Mouse (Mus musculus) forebrain, embryonic 14.5 days (tissue): Measurements from ENCODE around the gene Dagla. TPM values are rescaled to one million over a fixed set of nuclear protein-coding genes. Genes with fewer than 3 reads are reported as not detected.

Source experiments
- ATAC-seq: fragments of 200-750 bp; cut with Nextera tagmentation; 2 replicates; pipeline ENCODE4 v1.8.0; 2017; ENCODE audit warnings: mild to moderate bottlenecking, moderate library complexity
- DNase-seq: peaks from one replicate; pipeline ENCODE4 v3.0.0-alpha.2; 2015; ENCODE audit warnings: low spot score
- H3K27ac ChIP-seq: fragments of 300-500 bp; sonication (generic); 2 replicates; pipeline ENCODE4 v1.5.1; 2014; ENCODE audit warnings: low read depth, mild to moderate bottlenecking, control low read depth, low read length, moderate library complexity
- H3K27me3 ChIP-seq: fragments of 300-500 bp; sonication (generic); replicated peaks from 2 replicates; pipeline ENCODE4 v1.6.1; 2014; ENCODE audit warnings: low read length, control low read depth, mixed read lengths; ENCODE audit not compliant: control insufficient read depth, insufficient read depth
- H3K36me3 ChIP-seq: fragments of 300-500 bp; sonication (generic); 2 replicates; pipeline ENCODE4 v1.6.1; 2014; ENCODE audit warnings: low read length, control low read depth; ENCODE audit not compliant: control insufficient read depth, insufficient read depth
- H3K4me1 ChIP-seq: fragments of 300-500 bp; sonication (generic); 2 replicates; pipeline ENCODE4 v1.6.1; 2014; ENCODE audit warnings: antibody characterized with exemption, low read length, control low read depth; ENCODE audit not compliant: control insufficient read depth, insufficient read depth
- H3K4me2 ChIP-seq: fragments of 300-500 bp; sonication (generic); 2 replicates; pipeline ENCODE4 v1.6.1; 2014; ENCODE audit warnings: mild to moderate bottlenecking, control low read depth, low read length
- H3K4me3 ChIP-seq: fragments of 300-500 bp; sonication (generic); 2 replicates; pipeline ENCODE4 v1.5.1; 2014; ENCODE audit warnings: low read depth, low read length, control low read depth
- H3K9ac ChIP-seq: fragments of 300-500 bp; sonication (generic); 2 replicates; pipeline ENCODE4 v1.6.1; 2014; ENCODE audit warnings: mild to moderate bottlenecking, low read length, control low read depth, moderate library complexity
- H3K9me3 ChIP-seq: fragments of 300-500 bp; sonication (generic); replicated peaks from 2 replicates; pipeline ENCODE4 v1.6.1; 2016; ENCODE audit warnings: low read length, control low read depth, mixed read lengths; ENCODE audit not compliant: control insufficient read depth
- WGBS: fragments of 180-500 bp; shearing (Covaris S2); extraction: QIAGEN DNeasy Blood & Tissue Kit; methylation state at CpG from one replicate; pipeline ENCODE4 v1.1.7; 2014; 5-methylcytosine and 5-hydroxymethylcytosine counted together
- polyA plus RNA-seq: library from polyadenylated mRNA; unstranded; fragments of >200 nt; fragmentation: Nextera tagmentation; extraction: Ambion mirVana; gene quantifications from 2 replicates; pipeline ENCODE4 v1.2.1, GENCODE M21; 2014

Dagla gene
- polyA plus RNA-seq, 1 experiment from 2014 or later, result 3.6 TPM

GRCm38 (mm10) chr19:10210885-10211284, 93.8 kb downstream of the Dagla start:
- no peaks in the 10 kb centered on the region for H3K4me1 ChIP-seq
- no peak overlapping the region for H3K9ac ChIP-seq
- no peaks in the 10 kb centered on the region for H3K27me3 ChIP-seq
- WGBS, result 92% methylated on average over 4 of the region's 4 CpGs
- H3K9me3 ChIP-seq, result no peaks in the 10 kb centered on the region
- H3K4me2 ChIP-seq, result no peak overlapping the region
- DNase-seq (no peak), ATAC-seq (no peak)
- no peak overlapping the region for H3K4me3 ChIP-seq
- no peak overlapping the region for H3K27ac ChIP-seq
- peaks cover 50% of the 10 kb centered on the region for H3K36me3 ChIP-seq

DNA sequence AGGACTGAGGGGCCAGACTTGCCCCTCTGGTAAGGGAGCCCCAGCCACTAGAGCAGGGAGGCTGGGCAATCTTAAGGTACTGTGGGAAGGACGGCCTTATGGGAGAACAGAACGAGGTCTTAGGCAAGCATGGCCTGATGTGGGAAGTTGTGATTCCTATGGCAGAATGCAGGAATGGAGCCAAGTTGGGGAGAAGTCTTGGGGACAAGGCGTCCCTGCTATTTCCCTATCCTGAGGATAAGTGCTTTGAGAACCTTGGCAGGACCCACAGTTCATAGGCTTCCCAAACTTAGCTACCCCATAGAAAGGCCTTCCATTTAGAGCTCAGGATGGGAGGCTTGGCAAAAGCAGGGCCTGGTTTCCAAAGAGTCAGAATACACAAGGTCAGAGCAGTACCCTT, 95.8 kb downstream of the Dagla start:
- Histone ChIP-seq H3K9ac (no peak overlapping the region), H3K27ac (no peak overlapping the region), H3K4me3 (no peak overlapping the region), H3K9me3 (no peaks in the 10 kb centered on the region), H3K27me3 (no peaks in the 10 kb centered on the region), H3K36me3 (peaks cover 50% of the 10 kb centered on the region), H3K4me1 (peaks cover 6% of the 10 kb centered on the region; the same call in 1 of the 2 replicates), H3K4me2 (no peak overlapping the region)
- no peak for DNase-seq
- WGBS, result 88% methylated on average over 3 of the region's 3 CpGs
- no peak for ATAC-seq

GRCm38 (mm10) chr19:10205051-10205450, 99.6 kb downstream of the Dagla start:
- WGBS, result 68% methylated on average over 6 of the region's 6 CpGs
- Histone ChIP-seq H3K36me3 (peaks cover 50% of the 10 kb centered on the region), H3K9me3 (no peaks in the 10 kb centered on the region), H3K27me3 (no peaks in the 10 kb centered on the region), H3K4me1 (peaks cover 13% of the 10 kb centered on the region), H3K4me2 (peak overlapping the region; percentile 65), H3K4me3 (peak overlapping the region; percentile 77; the same call in 1 of the 2 replicates), H3K9ac (peak overlapping the region; percentile 75), H3K27ac (no peak overlapping the region)
- DNase-seq (no peak), ATAC-seq (no peak)

DNA sequence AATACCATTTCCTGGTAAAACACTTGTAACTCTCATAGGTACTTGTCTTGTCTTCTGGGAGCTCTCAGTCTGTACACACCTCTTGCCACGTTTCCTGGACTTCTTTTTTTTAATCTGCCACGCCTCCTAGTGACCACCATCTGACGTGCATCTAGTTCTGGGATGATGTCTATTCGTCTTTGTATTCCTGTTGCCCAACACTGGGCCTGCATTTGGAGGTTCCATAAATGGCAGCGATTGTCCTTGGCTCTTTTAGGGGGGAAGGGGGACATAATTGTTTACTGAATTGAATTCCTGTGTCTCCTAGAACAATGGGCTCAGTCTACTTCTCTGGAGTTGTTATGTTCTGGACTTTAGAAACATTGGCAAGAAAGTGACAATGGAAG, 100.1 kb downstream of the Dagla start:
- H3K4me2 ChIP-seq, result peak overlapping the region; percentile 65

DNA sequence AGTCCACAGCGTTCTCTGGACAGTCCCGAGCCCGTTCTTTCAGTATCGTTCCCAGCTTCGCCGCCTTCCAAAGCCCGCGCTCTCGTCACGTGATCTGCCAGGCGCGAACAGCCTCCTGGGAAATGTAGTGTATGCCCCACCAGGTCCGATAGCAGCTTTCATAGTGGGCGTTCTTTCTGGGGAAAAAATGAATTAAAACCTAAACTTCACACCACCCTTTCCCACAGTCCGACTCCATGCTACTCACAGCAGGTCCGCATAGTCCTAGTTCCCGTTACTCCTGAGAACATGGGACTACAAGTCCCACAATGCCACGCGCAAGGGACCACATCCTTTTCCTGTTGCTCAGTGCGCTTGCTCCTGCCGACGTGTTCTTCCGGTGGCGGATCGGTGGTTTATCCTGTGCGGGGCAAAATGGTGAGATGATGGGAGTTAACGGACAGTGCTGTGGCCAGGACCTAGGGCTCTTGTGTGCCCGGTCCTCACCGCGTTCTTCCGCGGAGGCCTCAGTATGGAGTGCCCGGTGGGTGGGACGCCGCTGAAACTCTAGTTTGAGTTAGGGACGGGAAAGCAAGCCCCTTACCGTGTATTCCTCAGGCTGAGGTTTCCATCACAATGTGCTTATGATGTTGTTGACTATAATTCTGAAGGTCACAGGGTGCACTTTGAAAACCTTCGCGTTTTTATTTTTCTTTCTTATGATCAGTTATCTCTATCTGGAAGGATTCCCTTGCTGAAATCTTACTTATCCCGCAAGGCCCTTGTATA, 100.6 kb downstream of the Dagla start, which contains the start of the genes Tmem258 and Fen1:
Gene Tmem258 (plus strand): TSS at position 167 of the 768 bp plus-strand sequence.
Gene Fen1 (minus strand): TSS at position 322 of the 768 bp plus-strand sequence.
- H3K4me2 ChIP-seq, result peak within 1 kb of the TSS; percentile 65
- H3K9me3 ChIP-seq, result no peaks in the 10 kb centered on the region
- H3K9ac ChIP-seq, result peak within 1 kb of the TSS; percentile 75
- ATAC-seq, result peak; percentile 96
- H3K36me3 ChIP-seq, result peaks cover 52% of the 10 kb centered on the region
- peak within 1 kb of the TSS; percentile 77 for H3K4me3 ChIP-seq
- H3K27me3 ChIP-seq, result no peaks in the 10 kb centered on the region
- DNase-seq, result peak; percentile 94
- peaks cover 13% of the 10 kb centered on the region for H3K4me1 ChIP-seq
- H3K27ac ChIP-seq, result peak within 1 kb of the TSS; percentile 82; the same call in 1 of the 2 replicates
- under 1% methylated on average over 40 of the region's 40 CpGs for WGBS

More for the DNA sequence above, 100.1 kb downstream of the Dagla start:
- DNase-seq, result peak; percentile 41
- whole genome bisulfite sequencing, result 2% methylated on average over 5 of the region's 5 CpGs
- H3K27me3 ChIP-seq, result no peaks in the 10 kb centered on the region
- H3K36me3 ChIP-seq, result peaks cover 52% of the 10 kb centered on the region
- H3K4me1 ChIP-seq, result peaks cover 13% of the 10 kb centered on the region
- 0 out of 2 replicates have a peak, but pooled peaks have one; percentile 13 for ATAC-seq
- H3K9me3 ChIP-seq, result no peaks in the 10 kb centered on the region
- H3K9ac ChIP-seq, result peak overlapping the region; percentile 75
- H3K4me3 ChIP-seq, result peak overlapping the region; percentile 77
- H3K27ac ChIP-seq, result no peak overlapping the region

GRCm38 (mm10) chr19:10203146-10203847, 101.4 kb downstream of the Dagla start:
- peak overlapping the region; percentile 75 for H3K9ac ChIP-seq
- no peaks in the 10 kb centered on the region for H3K9me3 ChIP-seq
- ATAC-seq (no peak; the same call in 1 of the 2 replicates), DNase-seq (peak; percentile 31)
- H3K36me3 ChIP-seq, result peaks cover 47% of the 10 kb centered on the region
- peak overlapping the region; percentile 29; the same call in 1 of the 2 replicates for H3K27ac ChIP-seq
- H3K4me1 ChIP-seq, result peaks cover 13% of the 10 kb centered on the region
- H3K4me3 ChIP-seq, result peak overlapping the region; percentile 77
- H3K4me2 ChIP-seq, result peak overlapping the region; percentile 65
- 1% methylated on average over 23 of the region's 23 CpGs for WGBS
- H3K27me3 ChIP-seq, result no peaks in the 10 kb centered on the region

- peak; percentile 89 for DNase-seq
- Histone ChIP-seq H3K4me2 (no peak overlapping the region), H3K4me3 (no peak overlapping the region), H3K9me3 (no peaks in the 10 kb centered on the region), H3K9ac (no peak overlapping the region), H3K27me3 (no peaks in the 10 kb centered on the region), H3K36me3 (peaks cover 61% of the 10 kb centered on the region), H3K4me1 (peaks cover 7% of the 10 kb centered on the region), H3K27ac (no peak overlapping the region)
- ATAC-seq, result peak; percentile 55
- WGBS, result 29% methylated on average over 3 of the region's 3 CpGs
These were observed 106.0 kb downstream of the Dagla start for GRCm38 (mm10) chr19:10198723-10199122.

DNA sequence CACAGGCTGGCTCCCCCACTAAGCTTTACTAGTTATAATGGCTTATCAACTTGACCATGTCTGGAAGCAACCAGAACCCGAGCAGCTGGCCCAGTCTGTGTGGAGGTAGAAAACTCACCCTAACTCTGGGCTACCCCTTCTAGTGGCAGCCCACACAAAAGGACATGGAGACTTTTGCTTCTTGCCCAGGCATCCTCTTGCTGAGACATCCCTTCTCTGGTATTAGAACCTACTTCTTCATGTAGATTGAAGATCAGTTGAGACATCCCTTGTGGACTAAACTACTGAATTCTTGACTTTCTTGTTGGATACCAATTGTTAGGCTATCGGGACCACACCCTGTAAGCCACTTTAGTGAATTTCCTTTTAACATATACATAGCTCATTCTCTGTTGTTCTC, 106.4 kb downstream of the Dagla start:
- DNase-seq (no peak), ATAC-seq (no peak)
- Histone ChIP-seq H3K27me3 (no peaks in the 10 kb centered on the region), H3K9ac (no peak overlapping the region), H3K9me3 (no peaks in the 10 kb centered on the region), H3K4me1 (peaks cover 7% of the 10 kb centered on the region), H3K27ac (no peak overlapping the region), H3K36me3 (peaks cover 65% of the 10 kb centered on the region), H3K4me2 (no peak overlapping the region), H3K4me3 (no peak overlapping the region)
- WGBS, result 69% methylated on average over 2 of the region's 2 CpGs
